In genomic region chr9:83563808-83564549, GRCm38 (mm10) we compare ENCODE assay signal across 11 mouse cellular contexts. TPM values are rescaled to one million over a fixed set of nuclear protein-coding genes. Genes with fewer than 3 reads are reported as not detected.
DNase-seq lines count a peak whose midpoint lies in the region; ATAC-seq and TF ChIP-seq lines count a peak whose summit lies in the region.
"Had no signal": no experiment of that assay in that cellular context is flagged by ENCODE, and none has a peak within 500 bp of the region (broad histone marks: within the 10 kb centered on the region; RNA-seq: fewer than 3 reads in every experiment).

No protein-coding gene starts in this region.

- in situ Hi-C loops in Patski (cut with MboI; ENCODE audit: low pct_unique_long_range_greater_than_20kb): no loop called here

- 0 out of 2 replicates have a peak overlapping the region, but pooled peaks have one; percentile 20 for H3K27ac ChIP-seq in kidney, embryonic 15.5 days
- no peak overlapping the region for H3K27ac ChIP-seq in kidney, embryonic 16.5 days (ENCODE audit: low read length)
- peak overlapping the region; percentile 84 for H3K27ac ChIP-seq in embryonic fibroblast, embryonic 13.5 days (ENCODE audit: insufficient read depth, low read length)
- H3K27ac ChIP-seq: hindbrain, embryonic 13.5 days had no signal

- TF ChIP-seq CTCF in Patski (IDR thresholded peaks at IDR 0.05): no peak
- no peak for TF ChIP-seq CTCF in embryonic fibroblast, embryonic 13.5 days (IDR thresholded peaks at IDR 0.05; ENCODE audit: borderline replicate concordance, insufficient read depth, low read length)

- no peaks in the 10 kb centered on the region for H3K9me3 ChIP-seq in kidney, embryonic 15.5 days (replicated peaks)
- H3K9me3 ChIP-seq in kidney, embryonic 16.5 days (ENCODE audit: low read length): no peaks in the 10 kb centered on the region
- H3K9me3 ChIP-seq: hindbrain, embryonic 13.5 days had no signal

- no peak for DNase-seq in Patski (ENCODE audit: low read depth, low spot score)
- DNase-seq in layer of hippocampus, adult 9-10 months (ENCODE audit: low spot score): no peak
- no peak for DNase-seq in thymus, postnatal 10 days (ENCODE audit: low spot score in 2 of 2)
- DNase-seq in cerebellum, adult 11-12 months: no peak
- DNase-seq: thymus, postnatal 25 days had no signal

- no peak overlapping the region for H3K4me2 ChIP-seq in kidney, embryonic 15.5 days
- H3K4me2 ChIP-seq in kidney, embryonic 16.5 days (replicated peaks; ENCODE audit: low read depth, low read length): no peak overlapping the region
- H3K4me2 ChIP-seq: hindbrain, embryonic 13.5 days had no signal

- no peak overlapping the region for H3K9ac ChIP-seq in kidney, embryonic 15.5 days
- H3K9ac ChIP-seq in kidney, embryonic 16.5 days (replicated peaks; ENCODE audit: low read length): no peak overlapping the region
- H3K9ac ChIP-seq: hindbrain, embryonic 13.5 days had no signal

- H3K4me1 ChIP-seq in kidney, embryonic 15.5 days: peaks cover 36% of the 10 kb centered on the region
- peaks cover 24% of the 10 kb centered on the region for H3K4me1 ChIP-seq in kidney, embryonic 16.5 days (ENCODE audit: insufficient read depth, low read length)
- H3K4me1 ChIP-seq in embryonic fibroblast, embryonic 13.5 days (ENCODE audit: control insufficient read depth, insufficient read depth, low read length): peaks cover 15% of the 10 kb centered on the region

- no peaks in the 10 kb centered on the region for H3K27me3 ChIP-seq in kidney, embryonic 15.5 days
- H3K27me3 ChIP-seq in kidney, embryonic 16.5 days (ENCODE audit: insufficient read depth, low read length): no peaks in the 10 kb centered on the region
- no peaks in the 10 kb centered on the region for H3K27me3 ChIP-seq in Patski
- H3K27me3 ChIP-seq: hindbrain, embryonic 13.5 days had no signal

- no peaks in the 10 kb centered on the region for H3K36me3 ChIP-seq in kidney, embryonic 15.5 days
- H3K36me3 ChIP-seq in kidney, embryonic 16.5 days (ENCODE audit: insufficient read depth, low read length): no peaks in the 10 kb centered on the region
- H3K36me3 ChIP-seq: hindbrain, embryonic 13.5 days had no signal

- POLR2A ChIA-PET in Patski (lab: Charles Lee): no interaction called here

- TF ChIP-seq POLR2A in embryonic fibroblast, embryonic 13.5 days (IDR thresholded peaks at IDR 0.05; ENCODE audit: low read depth, low read length): no peak

- CTCF ChIA-PET in Patski (lab: Charles Lee): interaction anchor here (1.6 to 2.1 kb wide), 3 partner anchors 12 to 24 kb away, joined by 3 to 7 read pairs (median 5); no protein-coding TSS in a partner anchor

- WGBS in kidney, embryonic 15.5 days: 58% methylated on average over 16 of the region's 16 CpGs
- 59% methylated on average over 16 of the region's 16 CpGs for WGBS in kidney, embryonic 16.5 days

- no peak; the same call in 1 of the 2 replicates for ATAC-seq in kidney, embryonic 15.5 days (replicated peaks; ENCODE audit: low FRiP score)
- ATAC-seq in kidney, embryonic 16.5 days (ENCODE audit: low FRiP score, low TSS enrichment): no peak
- peak; percentile 15 for ATAC-seq in Patski
- ATAC-seq in megakaryocyte, adult 5-6 weeks (ENCODE audit: poor library complexity, severe bottlenecking): peak; percentile 36; the same call in 1 of the 2 replicates

- H3K4me3 ChIP-seq in kidney, embryonic 15.5 days (replicated peaks): no peak overlapping the region
- no peak overlapping the region for H3K4me3 ChIP-seq in kidney, embryonic 16.5 days (ENCODE audit: low read length)
- no peak overlapping the region for H3K4me3 ChIP-seq in embryonic fibroblast, embryonic 13.5 days (ENCODE audit: insufficient read depth, low read length)
- H3K4me3 ChIP-seq: erythroblast, embryonic 14.5 days; hindbrain, embryonic 13.5 days had no signal

RNA-seq across cellular contexts. Expression of gene Sh3bgrl2, which starts 15.9 kb away (rescaled TPM):
- 19.2 and 19.5 TPM in 2 replicates for polyA plus RNA-seq in kidney, embryonic 15.5 days (2015; fragmentation: Nextera tagmentation; extraction: Ambion mirVana)
- 19.0 and 22.2 TPM in 2 replicates for polyA plus RNA-seq in kidney, embryonic 16.5 days (2015; fragmentation: Nextera tagmentation; extraction: Ambion mirVana)
- 5.2 TPM for polyA plus RNA-seq in Patski (2021)
- 14.4 and 18.4 TPM in 2 replicates for polyA plus RNA-seq in embryonic fibroblast, embryonic 13.5 days (2011; ENCODE audit: insufficient read length, low read depth, missing spikeins)
- total RNA-seq in megakaryocyte, adult 5-6 weeks (2015): not detected in 2 replicates
- total RNA-seq in megakaryocyte, adult 5-6 weeks (2017): 0.11 TPM in 1 of 2 replicates, not detected in the other

Comparison
In these comparisons a context has a peak if more than half of its experiments do, and no peak if none do; other contexts are left out.
1. ATAC-seq: peak in Patski (single experiment) and megakaryocyte, adult 5-6 weeks (single experiment); none in kidney, embryonic 15.5 days (single experiment) and kidney, embryonic 16.5 days (single experiment).